Mouse (Mus musculus) MEL (cell line): Measurements from ENCODE around the gene Nop14. TPM values are rescaled to one million over a fixed set of nuclear protein-coding genes. Genes with fewer than 3 reads are reported as not detected.

Experiments used
- DNase-seq: peaks from one replicate; pipeline ENCODE4 v3.0.0; 2011; ENCODE audit warnings: low read depth, low spot score
- H3K27ac ChIP-seq: 2 replicates; pipeline ENCODE4 v1.5.1; 2012; ENCODE audit warnings: low read depth, mild to moderate bottlenecking, control low read depth, low read length, moderate library complexity; ENCODE audit not compliant: control insufficient read depth
- H3K27me3 ChIP-seq, 2 experiments: fragments of 150-350 bp in 1 of 2; sonication (generic) in 1 of 2; 2 replicates each; pipeline ENCODE4 v1.6.1; 2012; ENCODE audit warnings: low read length in 2 of 2, mild to moderate bottlenecking in 2 of 2, improper control_type of control experiment in 1 of 2, moderate library complexity in 1 of 2; ENCODE audit not compliant: insufficient read depth in 2 of 2, control insufficient read depth in 1 of 2
- H3K36me3 ChIP-seq, 2 experiments: 2 replicates each; pipeline ENCODE4 v1.6.1; 2012 to 2014; ENCODE audit warnings: low read length in 2 of 2, improper control_type of control experiment in 1 of 2, inconsistent platforms in 1 of 2, mild to moderate bottlenecking in 1 of 2; ENCODE audit not compliant: insufficient read depth in 2 of 2, control insufficient read depth in 1 of 2
- H3K4me1 ChIP-seq, 2 experiments: fragments of 150-350 bp in 1 of 2; sonication (generic) in 1 of 2; 2 replicates each; pipeline ENCODE4 v1.6.1; 2012; ENCODE audit warnings: low read length in 2 of 2, improper control_type of control experiment in 1 of 2, mild to moderate bottlenecking in 1 of 2; ENCODE audit not compliant: insufficient read depth in 2 of 2, control insufficient read depth in 1 of 2
- H3K4me3 ChIP-seq, 2 experiments: fragments of 150-350 bp in 1 of 2; sonication (generic) in 1 of 2; 2 replicates each; pipeline ENCODE4 v1.5.1; 2012; ENCODE audit warnings: low read depth in 2 of 2, low read length in 2 of 2, mild to moderate bottlenecking in 2 of 2, moderate library complexity in 2 of 2, control low read depth in 1 of 2, improper control_type of control experiment in 1 of 2; ENCODE audit not compliant: control insufficient read depth in 1 of 2, insufficient read depth in 1 of 2
- H3K79me2 ChIP-seq: 2 replicates; pipeline ENCODE4 v1.6.1; 2012; ENCODE audit warnings: mild to moderate bottlenecking, low read length, moderate library complexity; ENCODE audit not compliant: control insufficient read depth, poor library complexity, insufficient read depth
- H3K9ac ChIP-seq: 2 replicates; pipeline ENCODE4 v1.6.1; 2012; ENCODE audit warnings: low read depth, mild to moderate bottlenecking, control low read depth, low read length, moderate library complexity; ENCODE audit not compliant: control insufficient read depth, poor library complexity, severe bottlenecking
- H3K9me3 ChIP-seq: fragments of 150-350 bp; sonication (generic); replicated peaks from 2 replicates; pipeline ENCODE4 v1.6.1; 2012; ENCODE audit warnings: mild to moderate bottlenecking, low read length, improper control_type of control experiment, moderate library complexity; ENCODE audit not compliant: insufficient read depth
- BHLHE40 ChIP-seq: IDR thresholded peaks from 2 replicates; pipeline ENCODE4 v1.6.1; 2012; ENCODE audit warnings: low read depth, mild to moderate bottlenecking, inconsistent platforms, low read length, improper control_type of control experiment, borderline replicate concordance
- CHD1 ChIP-seq: IDR thresholded peaks from 2 replicates; pipeline ENCODE4 v1.6.1; 2012; ENCODE audit warnings: low read depth, mild to moderate bottlenecking, inconsistent platforms, low read length, improper control_type of control experiment
- CHD2 ChIP-seq: IDR thresholded peaks from 2 replicates; pipeline ENCODE4 v1.6.1; 2011; ENCODE audit warnings: low read length, improper control_type of control experiment
- E2F4 ChIP-seq: IDR thresholded peaks from 2 replicates; pipeline ENCODE4 v1.6.1; 2011; ENCODE audit warnings: low read depth, low read length, improper control_type of control experiment, borderline replicate concordance
- ELF1 ChIP-seq: IDR thresholded peaks from 2 replicates; pipeline ENCODE4 v1.6.1; 2014; ENCODE audit warnings: low read depth, mild to moderate bottlenecking, inconsistent platforms, low read length, improper control_type of control experiment, moderate library complexity
- EP300 ChIP-seq, 2 experiments: IDR thresholded peaks; 2 replicates each; pipeline ENCODE4 v1.6.1; 2011; ENCODE audit warnings: improper control_type of control experiment in 2 of 2, low read length in 2 of 2, low read depth in 1 of 2, mild to moderate bottlenecking in 1 of 2
- ETS1 ChIP-seq: IDR thresholded peaks from 2 replicates; pipeline ENCODE4 v1.6.1; 2012; ENCODE audit warnings: low read depth, mild to moderate bottlenecking, inconsistent platforms, low read length, improper control_type of control experiment, moderate library complexity
- GATA1 ChIP-seq: IDR thresholded peaks from 2 replicates; pipeline ENCODE4 v1.6.1; 2011; ENCODE audit warnings: low read depth, low read length, improper control_type of control experiment
- JUND ChIP-seq: IDR thresholded peaks from 2 replicates; pipeline ENCODE4 v1.6.1; 2011; ENCODE audit warnings: low read depth, mild to moderate bottlenecking, improper control_type of control experiment, low read length
- KAT2A ChIP-seq: conservative IDR thresholded peaks from 2 replicates; pipeline ENCODE4 v1.6.1; 2012; ENCODE audit warnings: low read depth, low read length, improper control_type of control experiment, inconsistent platforms
- MAX ChIP-seq: IDR thresholded peaks from 2 replicates; pipeline ENCODE4 v1.6.1; 2011; ENCODE audit warnings: low read length, improper control_type of control experiment
- MAZ ChIP-seq: IDR thresholded peaks from 2 replicates; pipeline ENCODE4 v1.6.1; 2012; ENCODE audit warnings: low read depth, mild to moderate bottlenecking, inconsistent platforms, low read length, improper control_type of control experiment
- MEF2A ChIP-seq: IDR thresholded peaks from 2 replicates; pipeline ENCODE4 v1.6.1; 2014; ENCODE audit warnings: low read depth, mild to moderate bottlenecking, inconsistent platforms, low read length, improper control_type of control experiment; ENCODE audit not compliant: poor library complexity, insufficient replicate concordance, severe bottlenecking; ENCODE audit errors: extremely low read depth
- MYB ChIP-seq: IDR thresholded peaks from 2 replicates; pipeline ENCODE4 v1.6.1; 2011; ENCODE audit warnings: mild to moderate bottlenecking, low read depth, low read length, improper control_type of control experiment
- MYC ChIP-seq: IDR thresholded peaks from 2 replicates; pipeline ENCODE4 v1.6.1; 2011; ENCODE audit warnings: low read depth, mild to moderate bottlenecking, low read length, improper control_type of control experiment, moderate library complexity
- NRF1 ChIP-seq: IDR thresholded peaks from 2 replicates; pipeline ENCODE4 v1.6.1; 2014; ENCODE audit warnings: low read depth, mild to moderate bottlenecking, inconsistent platforms, low read length, improper control_type of control experiment, moderate library complexity; ENCODE audit not compliant: poor library complexity, insufficient read depth, severe bottlenecking
- POLR2A ChIP-seq, 2 experiments: IDR thresholded peaks; 2 replicates each; pipeline ENCODE4 v1.6.1; 2011 to 2012; ENCODE audit warnings: low read length in 2 of 2, mild to moderate bottlenecking in 2 of 2, control low read depth in 1 of 2, improper control_type of control experiment in 1 of 2, low read depth in 1 of 2, moderate library complexity in 1 of 2; ENCODE audit not compliant: control insufficient read depth in 1 of 2, insufficient read depth in 1 of 2, poor library complexity in 1 of 2
- POLR2AphosphoS2 ChIP-seq: IDR thresholded peaks from 2 replicates; pipeline ENCODE4 v1.6.1; 2011; ENCODE audit warnings: low read length, improper control_type of control experiment
- RAD21 ChIP-seq: IDR thresholded peaks from 2 replicates; pipeline ENCODE4 v1.6.1; 2011; ENCODE audit warnings: mild to moderate bottlenecking, low read depth, low read length, improper control_type of control experiment
- RCOR1 ChIP-seq: IDR thresholded peaks from 2 replicates; pipeline ENCODE4 v1.6.1; 2012; ENCODE audit warnings: low read depth, mild to moderate bottlenecking, inconsistent platforms, low read length, improper control_type of control experiment
- SMC3 ChIP-seq: IDR thresholded peaks from 2 replicates; pipeline ENCODE4 v1.6.1; 2011; ENCODE audit warnings: low read depth, low read length, improper control_type of control experiment
- TAL1 ChIP-seq: IDR thresholded peaks from 2 replicates; pipeline ENCODE4 v1.6.1; 2012; ENCODE audit warnings: mild to moderate bottlenecking, inconsistent platforms, low read length, moderate library complexity, mixed read lengths
- TBP ChIP-seq: IDR thresholded peaks from 2 replicates; pipeline ENCODE4 v1.8.0; 2011; ENCODE audit warnings: low read depth, low read length, improper control_type of control experiment
- USF2 ChIP-seq, 2 experiments: IDR thresholded peaks; 2 replicates each; pipeline ENCODE4 v1.6.1; 2011 to 2012; ENCODE audit warnings: improper control_type of control experiment in 2 of 2, low read length in 2 of 2, borderline replicate concordance in 1 of 2, inconsistent platforms in 1 of 2, low read depth in 1 of 2, mild to moderate bottlenecking in 1 of 2; ENCODE audit not compliant: insufficient read depth in 1 of 2
- ZC3H11A ChIP-seq: IDR thresholded peaks from 2 replicates; pipeline ENCODE4 v1.6.1; 2012; ENCODE audit warnings: low read depth, mild to moderate bottlenecking, inconsistent platforms, low read length, improper control_type of control experiment
- ZKSCAN1 ChIP-seq: IDR thresholded peaks from 2 replicates; pipeline ENCODE4 v1.6.1; 2012; ENCODE audit warnings: low read depth, mild to moderate bottlenecking, inconsistent platforms, low read length, improper control_type of control experiment, moderate library complexity
- ZNF384 ChIP-seq: IDR thresholded peaks from 2 replicates; pipeline ENCODE4 v1.6.1; 2012; ENCODE audit warnings: low read depth, mild to moderate bottlenecking, inconsistent platforms, low read length, improper control_type of control experiment
- polyA plus RNA-seq, 2 experiments: library from polyadenylated mRNA; stranded (reverse) in 1 of 2; unstranded in 1 of 2; fragments of >175 nt in 1 of 2; fragments of >200 nt in 1 of 2; gene quantifications; 2 replicates each; pipeline versions ENCODE4 v1.2.1 to v1.2.4; 2012; ENCODE audit warnings: low replicate concordance in 2 of 2, low read depth in 1 of 2; ENCODE audit not compliant: insufficient read length in 2 of 2, insufficient read depth in 1 of 2, missing spikeins in 1 of 2
- total RNA-seq: library from RNA; depleted of rRNA; stranded (reverse); fragments of 300-350 nt; gene quantifications from 2 replicates; pipeline ENCODE4 v1.2.3, GENCODE M21; 2012

Gene Nop14
- total and polyA plus RNA-seq, 3 experiments = 101 to 132 TPM; not detected in 1

DNA sequence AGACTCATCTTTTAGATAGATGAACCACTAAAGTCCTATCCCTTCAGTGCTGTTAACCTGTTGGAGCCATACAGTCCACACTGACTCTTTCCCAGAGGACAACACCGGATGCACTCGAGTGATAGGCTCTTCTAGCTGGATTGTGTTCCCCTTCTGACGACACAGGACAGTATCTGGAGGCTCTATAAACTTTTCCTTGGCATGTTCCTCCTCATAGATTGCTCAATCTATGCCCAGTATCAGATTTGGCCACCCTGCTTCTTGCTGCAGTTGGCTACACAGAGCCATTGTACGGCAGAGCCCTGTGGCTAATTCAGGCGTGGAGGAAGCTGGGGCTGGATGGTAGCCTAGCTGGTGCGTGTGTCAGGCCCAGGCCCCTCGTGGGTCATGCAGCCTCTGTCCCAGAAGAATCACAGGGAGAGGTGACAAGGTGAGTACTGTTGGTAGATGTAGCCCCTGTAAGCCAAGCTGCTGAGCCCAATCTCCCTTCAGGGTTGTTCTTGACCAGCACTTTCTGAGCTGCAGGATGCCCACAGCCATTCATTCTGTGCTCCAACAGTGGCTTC, 22.3 kb downstream of the Nop14 start:
- peak; percentile 13; the same call in 1 of the 2 replicates for TF ChIP-seq SMC3
- TF ChIP-seq EP300 (IDR thresholded peaks at IDR 0.05; ENCODE audit: low read depth in 1 of 2, low read length in 2 of 2) = 0 out of 4 replicates have a peak, but pooled peaks of 1 of the 2 experiments have one; percentile 31
- TF ChIP-seq USF2 (IDR thresholded peaks at IDR 0.05; ENCODE audit: borderline replicate concordance in 1 of 2, insufficient read depth in 1 of 2, low read depth in 1 of 2, low read length in 2 of 2) = no peak
- peak; percentile 24; the same call in 1 of the 2 replicates for TF ChIP-seq GATA1
- 0 out of 2 replicates have a peak, but pooled peaks have one; percentile 32 for TF ChIP-seq RCOR1
- H3K9ac ChIP-seq = peak overlapping the region; percentile 76
- H3K4me3 ChIP-seq = peak overlapping the region in 1 of 2 experiments; percentile 67; a peak in 2 of 4 replicates
- peaks cover 4 to 9% of the 10 kb centered on the region in 2 experiments for H3K36me3 ChIP-seq
- H3K79me2 ChIP-seq = peaks cover 13% of the 10 kb centered on the region
- peak overlapping the region; percentile 68 for H3K27ac ChIP-seq
- H3K27me3 ChIP-seq = no peaks in the 10 kb centered on the region
- DNase-seq = peak; percentile 50
- peaks cover 0 to 18% of the 10 kb centered on the region in 2 experiments; a peak in 2 of 4 replicates for H3K4me1 ChIP-seq
- H3K9me3 ChIP-seq = no peaks in the 10 kb centered on the region

DNA sequence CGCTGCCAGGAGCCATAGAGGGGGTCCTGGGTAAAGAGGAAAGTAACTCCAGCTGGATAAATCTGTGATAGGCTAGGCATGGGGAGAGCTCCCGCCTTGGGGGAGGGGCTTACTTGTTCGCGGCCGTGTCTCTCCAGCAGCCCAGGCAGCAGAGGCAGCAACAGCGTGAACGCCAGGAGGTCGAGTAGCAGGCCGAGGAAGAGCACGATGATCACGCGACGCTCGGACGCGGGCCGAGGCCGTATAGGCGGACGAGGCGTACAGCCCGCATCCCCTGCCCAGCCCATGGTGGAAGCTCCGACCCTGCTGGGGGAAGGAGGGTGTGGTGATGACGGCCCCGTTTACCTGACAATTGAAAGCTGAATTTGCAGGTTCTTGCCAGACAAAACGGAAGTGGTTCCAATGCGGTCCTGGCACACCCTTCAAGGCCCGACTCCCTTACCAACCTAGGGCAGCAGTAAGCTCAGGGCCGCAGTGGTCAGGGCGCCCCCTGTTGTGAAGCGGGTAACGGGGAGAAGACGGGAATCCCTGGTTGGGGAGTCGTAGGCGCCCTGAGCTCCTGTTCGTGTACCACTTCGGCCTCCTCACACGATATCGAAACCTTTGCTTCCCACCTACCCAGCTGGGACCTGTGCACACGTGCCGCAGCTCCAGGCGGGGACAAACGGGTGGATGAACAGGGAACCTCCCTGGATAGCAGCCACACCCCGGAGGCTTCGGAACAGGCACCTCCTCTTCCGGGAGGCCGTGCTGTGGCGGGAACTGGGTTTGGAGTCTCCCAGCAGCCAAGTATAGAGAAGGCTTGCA, 23.3 kb downstream of the Nop14 start, which contains the start of gene Mfsd10:
Gene Mfsd10, minus strand, starts transcription at position 732 of the 807 bp plus-strand sequence.
- Histone ChIP-seq H3K4me1 (peaks cover 0 to 18% of the 10 kb centered on the region in 2 experiments; a peak in 2 of 4 replicates), H3K9ac (peak within 1 kb of the TSS; percentile 76), H3K27ac (peak within 1 kb of the TSS; percentile 78), H3K9me3 (no peaks in the 10 kb centered on the region), H3K27me3 (no peaks in the 10 kb centered on the region), H3K36me3 (peaks cover 2 to 9% of the 10 kb centered on the region in 2 experiments), H3K79me2 (peaks cover 13% of the 10 kb centered on the region), H3K4me3 (peak within 1 kb of the TSS; percentile 56 to 67)
- peak; percentile 96 for DNase-seq
- no peak for TF ChIP-seq ZKSCAN1
- TF ChIP-seq MYB = no peak
- peak; percentile 39; the same call in 1 of the 2 replicates for TF ChIP-seq ZC3H11A
- TF ChIP-seq MYC = peak; percentile 93
- no peak for TF ChIP-seq CHD1
- TF ChIP-seq NRF1 = no peak
- TF ChIP-seq RAD21 = peak; percentile 32
- no peak for TF ChIP-seq RCOR1
- TF ChIP-seq MAX = peak; percentile 93
- TF ChIP-seq ZNF384 = no peak
- TF ChIP-seq GATA1 = no peak
- peak; percentile 70 for TF ChIP-seq POLR2AphosphoS2
- TF ChIP-seq TBP = peak; percentile 74
- TF ChIP-seq USF2 (IDR thresholded peaks at IDR 0.05; ENCODE audit: borderline replicate concordance in 1 of 2, insufficient read depth in 1 of 2, low read depth in 1 of 2, low read length in 2 of 2) = no peak
- 0 out of 2 replicates have a peak, but pooled peaks have one; percentile 37 for TF ChIP-seq MEF2A
- TF ChIP-seq KAT2A = no peak
- peak; percentile 67 to 91 for TF ChIP-seq POLR2A (IDR thresholded peaks at IDR 0.05; ENCODE audit: control insufficient read depth in 1 of 2, insufficient read depth in 1 of 2, low read depth in 1 of 2, low read length in 2 of 2, poor library complexity in 1 of 2)
- TF ChIP-seq MAZ = peak; percentile 42; the same call in 1 of the 2 replicates
- TF ChIP-seq SMC3 = peak; percentile 43
- peak; percentile 99 for TF ChIP-seq E2F4
- TF ChIP-seq ETS1 = peak; percentile 54; the same call in 1 of the 2 replicates
- no peak for TF ChIP-seq CHD2
- TF ChIP-seq JUND = no peak
- TF ChIP-seq TAL1 = no peak
- TF ChIP-seq BHLHE40 = peak; percentile 90
- peak; percentile 79 for TF ChIP-seq ELF1
